Comparison of ENCODE assay signal across 8 mouse cellular contexts in genomic region chr19:53390495-53391007, GRCm38 (mm10). TPM values are rescaled to one million over a fixed set of nuclear protein-coding genes. Genes with fewer than 3 reads are reported as not detected.
A peak's percentile ranks its signal among the peaks of the same experiment; 100 is the strongest.
DNase-seq lines count a peak whose midpoint lies in the region; ATAC-seq and TF ChIP-seq lines count a peak whose summit lies in the region.

Gene Smndc1 (minus strand): TSS chr19:53390578.

- H3K4me1 ChIP-seq in MEL (ENCODE audit: control insufficient read depth in 1 of 2, insufficient read depth in 2 of 2, low read length in 2 of 2) = peaks cover 5 to 25% of the 10 kb centered on the region in 2 experiments
- H3K4me1 ChIP-seq in cerebellum, adult 2 months (ENCODE audit: control insufficient read depth, insufficient read depth, low read length) = peaks cover 9% of the 10 kb centered on the region; the same call in 1 of the 2 replicates
- H3K4me1 ChIP-seq in forebrain, postnatal 0 days (ENCODE audit: insufficient read depth) = peaks cover 7% of the 10 kb centered on the region; the same call in 1 of the 2 replicates
- peaks cover 26% of the 10 kb centered on the region for H3K4me1 ChIP-seq in lung, embryonic 15.5 days

- no peak for TF ChIP-seq RAD21 in MEL (IDR thresholded peaks at IDR 0.05; ENCODE audit: low read depth, low read length)

- peaks cover 32 to 47% of the 10 kb centered on the region in 2 experiments for H3K36me3 ChIP-seq in MEL (ENCODE audit: control insufficient read depth in 1 of 2, insufficient read depth in 2 of 2, low read length in 2 of 2)
- H3K36me3 ChIP-seq in forebrain, postnatal 0 days (ENCODE audit: insufficient read depth) = peaks cover 26% of the 10 kb centered on the region
- H3K36me3 ChIP-seq in lung, embryonic 15.5 days = peaks cover 28% of the 10 kb centered on the region

- peak; percentile 97 for ATAC-seq in forebrain, postnatal 0 days
- ATAC-seq in lung, embryonic 15.5 days (ENCODE audit: borderline replicate concordance, extremely low read depth, low FRiP score, low TSS enrichment) = peak; percentile 99

- 1% methylated on average over 48 of the region's 48 CpGs for WGBS in cerebellum, adult 2 months
- 1% methylated on average over 47 of the region's 48 CpGs for WGBS in forebrain, postnatal 0 days
- WGBS in lung, embryonic 15.5 days = under 1% methylated on average over 41 of the region's 48 CpGs

- no peaks in the 10 kb centered on the region for H3K9me3 ChIP-seq in MEL (replicated peaks; ENCODE audit: insufficient read depth, low read length)
- no peaks in the 10 kb centered on the region for H3K9me3 ChIP-seq in forebrain, postnatal 0 days (ENCODE audit: low read length)
- H3K9me3 ChIP-seq in lung, embryonic 15.5 days = no peaks in the 10 kb centered on the region

- H3K4me2 ChIP-seq in forebrain, postnatal 0 days (ENCODE audit: low read depth) = peak within 1 kb of the TSS; percentile 74
- peak within 1 kb of the TSS; percentile 66 for H3K4me2 ChIP-seq in lung, embryonic 15.5 days

- peaks cover 41% of the 10 kb centered on the region for H3K79me2 ChIP-seq in MEL (ENCODE audit: control insufficient read depth, insufficient read depth, low read length, poor library complexity)

- H3K27me3 ChIP-seq in MEL (ENCODE audit: control insufficient read depth in 1 of 2, insufficient read depth in 2 of 2, low read length in 2 of 2) = no peaks in the 10 kb centered on the region
- H3K27me3 ChIP-seq in cerebellum, adult 2 months (ENCODE audit: control insufficient read depth, insufficient read depth, low read length) = no peaks in the 10 kb centered on the region
- H3K27me3 ChIP-seq in forebrain, postnatal 0 days (ENCODE audit: insufficient read depth, low read length) = no peaks in the 10 kb centered on the region
- no peaks in the 10 kb centered on the region for H3K27me3 ChIP-seq in lung, embryonic 15.5 days

- TF ChIP-seq CTCF in MEL (IDR thresholded peaks at IDR 0.05 in 2 of 3, conservative IDR thresholded peaks at IDR 0.05 in 1 of 3; ENCODE audit: control insufficient read depth in 1 of 3, insufficient read depth in 1 of 3, low read depth in 2 of 3, low read length in 3 of 3, poor library complexity in 1 of 3, severe bottlenecking in 1 of 3) = no peak
- no peak for TF ChIP-seq CTCF in cerebellum, adult 2 months (IDR thresholded peaks at IDR 0.05; ENCODE audit: borderline replicate concordance, insufficient read depth, low read depth, low read length)
- no peak for TF ChIP-seq CTCF in forebrain, postnatal 0 days (IDR thresholded peaks at IDR 0.05; ENCODE audit: low read depth)

- peak within 1 kb of the TSS; percentile 99 for H3K9ac ChIP-seq in MEL (ENCODE audit: control insufficient read depth, low read depth, low read length, poor library complexity, severe bottlenecking)
- H3K9ac ChIP-seq in forebrain, postnatal 0 days = peak within 1 kb of the TSS; percentile 94
- peak within 1 kb of the TSS; percentile 99 for H3K9ac ChIP-seq in lung, embryonic 15.5 days

- peak; percentile 98 for TF ChIP-seq POLR2A in MEL (IDR thresholded peaks at IDR 0.05; ENCODE audit: control insufficient read depth in 1 of 2, insufficient read depth in 1 of 2, low read depth in 1 of 2, low read length in 2 of 2, poor library complexity in 1 of 2)
- peak; percentile 88; the same call in 1 of the 2 replicates for TF ChIP-seq POLR2A in cerebellum, adult 2 months (IDR thresholded peaks at IDR 0.05; ENCODE audit: borderline replicate concordance, insufficient read depth, low read length)

- peak within 1 kb of the TSS; percentile 90 for H3K27ac ChIP-seq in MEL (ENCODE audit: control insufficient read depth, low read depth, low read length)
- peak within 1 kb of the TSS; percentile 73 for H3K27ac ChIP-seq in cerebellum, adult 2 months (ENCODE audit: insufficient read depth, low read length)
- peak within 1 kb of the TSS; percentile 98 for H3K27ac ChIP-seq in forebrain, postnatal 0 days (ENCODE audit: low read depth, low read length)
- peak within 1 kb of the TSS; percentile 97 for H3K27ac ChIP-seq in lung, embryonic 15.5 days

- peak; percentile 100 for DNase-seq in MEL (ENCODE audit: low read depth, low spot score)
- peak; percentile 99 to 100 for DNase-seq in cerebellum, adult 2 months
- peak; percentile 100 for DNase-seq in forebrain, postnatal 0 days
- DNase-seq in heart, postnatal 4 days = peak; percentile 99
- DNase-seq in layer of hippocampus, adult 8-10 months (ENCODE audit: low spot score in 2 of 2) = peak; percentile 99
- peak; percentile 99 for DNase-seq in ovary, adult 18-20 months (ENCODE audit: low spot score)
- peak; percentile 100 for DNase-seq in thymus, postnatal 0 days (ENCODE audit: low spot score)

- peak within 1 kb of the TSS; percentile 93 to 97 for H3K4me3 ChIP-seq in MEL (ENCODE audit: control insufficient read depth in 1 of 2, insufficient read depth in 1 of 2, low read depth in 2 of 2, low read length in 2 of 2)
- H3K4me3 ChIP-seq in cerebellum, adult 2 months (replicated peaks; ENCODE audit: insufficient read depth, low read depth, low read length) = peak within 1 kb of the TSS; percentile 75
- H3K4me3 ChIP-seq in forebrain, postnatal 0 days (ENCODE audit: low read depth, low read length) = peak within 1 kb of the TSS; percentile 89
- peak within 1 kb of the TSS; percentile 100 for H3K4me3 ChIP-seq in lung, embryonic 15.5 days

- TF ChIP-seq EP300 in MEL (IDR thresholded peaks at IDR 0.05; ENCODE audit: low read depth in 1 of 2, low read length in 2 of 2) = peak in 1 of 2 experiments; percentile 51; a peak in 2 of 4 replicates

TF ChIP-seq in MEL, 35 proteins besides CTCF, POLR2A, EP300 and RAD21 (continues in another document):
- TF ChIP-seq MEF2A (IDR thresholded peaks at IDR 0.05; ENCODE audit: extremely low read depth, insufficient replicate concordance, low read depth, low read length, poor library complexity, severe bottlenecking) = no peak
- no peak for TF ChIP-seq JUND (IDR thresholded peaks at IDR 0.05; ENCODE audit: low read depth, low read length)
- TF ChIP-seq ZNF384 (IDR thresholded peaks at IDR 0.05; ENCODE audit: low read depth, low read length) = no peak
- no peak for TF ChIP-seq ZKSCAN1 (IDR thresholded peaks at IDR 0.05; ENCODE audit: low read depth, low read length)
- 0 out of 2 replicates have a peak, but pooled peaks have one; percentile 18 for TF ChIP-seq GATA1 (IDR thresholded peaks at IDR 0.05; ENCODE audit: low read depth, low read length)
- peak; percentile 91 for TF ChIP-seq MXI1 (IDR thresholded peaks at IDR 0.05; ENCODE audit: low read depth, low read length)
- TF ChIP-seq UBTF (IDR thresholded peaks at IDR 0.05; ENCODE audit: borderline replicate concordance, insufficient read depth, low read depth, low read length) = no peak
- no peak; the same call in 1 of the 2 replicates for TF ChIP-seq GABPA (IDR thresholded peaks at IDR 0.05; ENCODE audit: low read depth, low read length)
- TF ChIP-seq TBP (IDR thresholded peaks at IDR 0.05; ENCODE audit: low read depth, low read length) = peak; percentile 92
- TF ChIP-seq MAZ (IDR thresholded peaks at IDR 0.05; ENCODE audit: low read depth, low read length) = peak; percentile 71; the same call in 1 of the 2 replicates
- no peak for TF ChIP-seq MYB (IDR thresholded peaks at IDR 0.05; ENCODE audit: low read depth, low read length)
- TF ChIP-seq USF2 (IDR thresholded peaks at IDR 0.05; ENCODE audit: borderline replicate concordance in 1 of 2, insufficient read depth in 1 of 2, low read depth in 1 of 2, low read length in 2 of 2) = peak; percentile 85 to 94
- no peak for TF ChIP-seq TAL1 (IDR thresholded peaks at IDR 0.05; ENCODE audit: low read length)
- peak; percentile 46; the same call in 1 of the 2 replicates for TF ChIP-seq RCOR1 (IDR thresholded peaks at IDR 0.05; ENCODE audit: low read depth, low read length)
- TF ChIP-seq TCF12 (IDR thresholded peaks at IDR 0.05; ENCODE audit: low read depth, low read length) = peak; percentile 78
- TF ChIP-seq MAX (IDR thresholded peaks at IDR 0.05; ENCODE audit: low read length) = peak; percentile 97
- TF ChIP-seq ETS1 (IDR thresholded peaks at IDR 0.05; ENCODE audit: low read depth, low read length) = peak; percentile 83
- TF ChIP-seq SIN3A (IDR thresholded peaks at IDR 0.05; ENCODE audit: low read length) = peak; percentile 96
- peak; percentile 100 for TF ChIP-seq USF1 (IDR thresholded peaks at IDR 0.05; ENCODE audit: low read depth, low read length)
- peak; percentile 94 for TF ChIP-seq POLR2AphosphoS2 (IDR thresholded peaks at IDR 0.05; ENCODE audit: low read length)
- TF ChIP-seq CHD2 (IDR thresholded peaks at IDR 0.05; ENCODE audit: low read length) = peak; percentile 97
- TF ChIP-seq MAFK (IDR thresholded peaks at IDR 0.05; ENCODE audit: borderline replicate concordance, low read depth, low read length) = no peak
- TF ChIP-seq HCFC1 (IDR thresholded peaks at IDR 0.05; ENCODE audit: low read depth, low read length) = peak; percentile 99
- TF ChIP-seq KAT2A (conservative IDR thresholded peaks at IDR 0.05; ENCODE audit: low read depth, low read length) = peak; percentile 97
- no peak for TF ChIP-seq E2F4 (IDR thresholded peaks at IDR 0.05; ENCODE audit: borderline replicate concordance, low read depth, low read length)
- no peak for TF ChIP-seq CHD1 (IDR thresholded peaks at IDR 0.05; ENCODE audit: low read depth, low read length)
- TF ChIP-seq ZC3H11A (IDR thresholded peaks at IDR 0.05; ENCODE audit: low read depth, low read length) = no peak
- no peak for TF ChIP-seq SMC3 (IDR thresholded peaks at IDR 0.05; ENCODE audit: low read depth, low read length)
- TF ChIP-seq NELFE (IDR thresholded peaks at IDR 0.05; ENCODE audit: low read depth, low read length) = peak; percentile 98
- TF ChIP-seq NRF1 (IDR thresholded peaks at IDR 0.05; ENCODE audit: insufficient read depth, low read depth, low read length, poor library complexity, severe bottlenecking) = 0 out of 2 replicates have a peak, but pooled peaks have one; percentile 16
- TF ChIP-seq ELF1 (IDR thresholded peaks at IDR 0.05; ENCODE audit: low read depth, low read length) = peak; percentile 88

RNA-seq across cellular contexts. Expression of gene Smndc1, which starts in this region (rescaled TPM):
- 27.5 and 29.3 TPM in 2 replicates for total RNA-seq in MEL (2012; rRNA removed)
- 100 to 1,000 TPM; 114 to 166 TPM for polyA plus RNA-seq in MEL (2012; ENCODE audit: insufficient read depth in 1 of 2, insufficient read length in 2 of 2, low read depth in 1 of 2, low replicate concordance in 2 of 2, missing spikeins in 1 of 2)
- 24.6 and 26.1 TPM in 2 replicates for polyA plus RNA-seq in cerebellum, adult 2 months (2012; rRNA removed)
- 13.9 and 15.5 TPM in 2 replicates for total RNA-seq in forebrain, postnatal 0 days (2014; rRNA removed)
- 33.9 and 39.3 TPM in 2 replicates for polyA plus RNA-seq in forebrain, postnatal 0 days (2015; fragmentation: Nextera tagmentation; extraction: Ambion mirVana)
- total RNA-seq in heart, postnatal 4 days (2021) = 10 to 100 TPM; 43.2 to 48.2 TPM
- total RNA-seq in layer of hippocampus, adult 8-10 months (2022) = 10 to 100 TPM; 38.4 to 44.5 (median 40.5) TPM
- 38.5 and 41.8 TPM in 2 replicates for polyA plus RNA-seq in lung, embryonic 15.5 days (2015; fragmentation: Nextera tagmentation; extraction: Ambion mirVana)
- polyA plus RNA-seq in thymus, postnatal 0 days (2015; fragmentation: Nextera tagmentation; extraction: Ambion mirVana) = 56.4 and 66.0 TPM in 2 replicates

Comparison
In these comparisons a context has a peak if more than half of its experiments do, and no peak if none do; other contexts are left out.
1. Peak in every context shown above with its lines: DNase-seq, ATAC-seq, H3K4me3 ChIP-seq and H3K27ac ChIP-seq.